Mouse (Mus musculus): ENCODE measurements at regions not wholly inside any gene's neighbourhood (a gene's known extent, or its start where the extent isn't known, plus 50 kb on each side); places are given as distances from the start of the nearest gene placed in this dataset.

DNA sequence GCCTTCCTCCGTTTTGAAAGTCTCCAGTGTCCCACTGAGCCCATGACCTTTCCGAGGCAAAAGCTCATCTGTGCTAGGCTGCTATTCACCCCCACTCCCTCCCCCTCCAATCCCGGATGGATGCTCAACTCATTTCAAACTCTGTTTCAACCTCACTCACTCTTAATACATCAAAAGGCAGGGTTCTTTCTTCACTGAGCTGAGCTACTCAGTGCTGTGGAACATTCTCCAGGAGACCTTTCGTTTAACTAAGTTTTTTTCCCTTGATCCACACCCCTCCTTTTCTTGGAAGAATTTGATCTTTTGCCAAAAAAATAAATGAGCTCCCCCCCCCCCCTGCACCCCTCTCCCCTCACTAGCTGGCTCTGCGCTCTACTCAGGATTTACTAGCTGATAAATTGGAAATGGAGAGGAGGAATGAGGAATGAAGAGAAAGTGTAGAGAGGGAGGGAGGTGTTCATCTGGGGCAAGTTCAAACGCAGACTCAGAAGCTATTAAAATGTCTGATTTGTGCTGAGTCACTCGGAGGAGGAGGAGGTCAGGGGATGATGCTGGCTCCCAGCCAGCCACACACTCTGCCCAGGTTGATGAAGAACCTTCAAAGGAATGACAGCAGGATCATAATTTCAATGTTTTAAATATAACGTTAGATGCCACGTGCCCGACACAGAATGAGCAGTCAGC, 491.5 kb upstream of the Tnp1 start:
- intact Hi-C loops (cut with DNase I; ENCODE audit: low total_unique reads), result no loop called here
- no peak for DNase-seq

DNA sequence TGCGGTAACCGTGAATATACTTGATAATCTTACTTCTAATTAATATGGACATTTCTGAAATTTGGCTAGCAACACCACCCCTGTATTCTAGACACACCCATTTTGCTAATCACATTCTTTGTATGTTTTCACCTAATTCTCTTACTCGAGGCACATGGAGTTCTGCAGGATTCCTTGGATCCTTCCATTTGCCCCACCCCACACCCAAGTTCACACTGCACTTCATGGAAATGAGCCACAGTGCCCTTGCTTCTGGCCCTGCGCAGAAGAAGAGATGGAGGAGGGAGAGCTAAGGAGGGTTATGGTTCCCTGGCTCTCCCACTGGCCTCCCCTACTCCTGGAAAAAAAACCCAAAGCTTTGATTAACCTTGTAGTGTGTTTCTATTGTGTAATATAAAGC, 487.9 kb upstream of the Tnp1 start:
- no peak for DNase-seq
- intact Hi-C loops (cut with DNase I; ENCODE audit: low total_unique reads), result no loop called here

DNA sequence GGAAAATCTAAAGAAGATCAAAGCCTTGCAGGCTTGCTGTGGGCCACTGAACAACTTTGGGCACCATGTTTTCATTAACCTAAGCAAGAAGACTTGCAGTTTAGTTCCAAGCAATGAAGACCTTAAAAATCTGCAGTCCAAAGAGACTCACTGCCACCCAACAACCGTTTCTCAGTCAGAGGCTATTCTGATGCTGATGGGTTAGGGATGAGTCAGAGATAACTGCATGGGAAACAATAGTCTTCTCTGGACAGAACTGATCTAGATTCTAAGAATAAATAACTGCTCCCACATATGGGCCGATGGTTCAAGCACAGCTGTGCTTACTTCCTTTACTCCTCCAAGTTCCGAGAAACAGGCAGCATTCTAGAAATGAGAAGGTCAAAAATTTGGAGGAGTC, 485.0 kb upstream of the Tnp1 start:
- intact Hi-C loops (cut with DNase I; ENCODE audit: low total_unique reads), result no loop called here
- no peak for DNase-seq

DNA sequence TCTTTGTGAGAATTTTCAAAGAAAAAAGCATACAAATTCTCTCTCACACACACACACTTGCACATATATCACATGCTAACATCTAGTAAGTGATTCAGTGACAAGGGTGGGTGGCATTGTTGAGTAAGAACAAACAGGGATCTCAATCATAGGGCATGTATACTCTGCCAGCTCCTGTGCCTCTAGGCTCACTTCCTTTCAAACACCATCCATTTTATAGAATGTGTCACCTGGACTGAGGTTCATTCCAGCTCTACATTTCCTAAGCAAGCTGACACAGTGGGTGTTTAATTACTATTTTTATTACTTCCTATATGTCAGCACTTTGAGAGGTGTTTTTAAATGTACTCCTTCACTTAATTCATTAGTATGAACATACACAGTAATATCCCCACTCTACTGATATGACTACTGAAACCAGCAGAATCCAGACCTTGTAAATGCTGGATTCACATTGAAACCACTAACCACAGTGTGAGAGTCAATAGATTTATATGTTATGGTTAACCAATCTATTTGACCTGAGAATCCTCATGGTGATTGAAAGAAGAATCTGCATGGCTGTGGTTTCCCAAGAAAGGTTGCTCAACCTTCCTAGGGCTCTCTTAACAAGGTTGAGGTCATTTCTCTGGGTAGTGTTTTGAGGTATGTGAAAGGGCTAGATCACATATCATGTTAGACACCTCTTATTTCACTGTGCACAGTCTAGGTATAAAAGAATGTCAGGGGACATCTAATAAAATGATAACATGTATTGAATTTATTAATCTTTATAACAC, 480.5 kb upstream of the Tnp1 start:
- intact Hi-C loops (cut with DNase I; ENCODE audit: low total_unique reads), result no loop called here

DNA sequence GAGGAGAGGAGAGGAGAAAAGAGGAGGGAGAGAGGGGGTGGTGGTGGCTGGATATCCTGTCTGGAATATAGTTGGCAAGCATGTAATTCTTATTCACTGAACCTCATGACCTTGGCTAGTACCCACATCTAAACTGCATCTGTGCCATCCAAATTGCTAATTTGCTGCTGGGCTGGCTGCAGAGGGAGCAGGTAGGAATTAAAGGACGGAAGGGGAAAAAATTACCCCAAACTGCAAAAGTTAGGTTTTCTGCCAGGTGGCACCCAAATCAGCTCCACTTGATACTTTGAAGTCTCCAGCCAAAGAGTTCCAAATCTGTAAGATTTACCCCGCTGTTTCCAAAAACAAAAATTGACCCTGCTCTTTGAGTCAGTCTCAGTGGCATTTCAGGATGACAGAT, 466.2 kb upstream of the Tnp1 start:
- intact Hi-C loops (cut with DNase I; ENCODE audit: low total_unique reads), result no loop called here
- DNase-seq, result no peak

More for the DNA sequence above, 480.5 kb upstream of the Tnp1 start:
- DNase-seq, result no peak

DNA sequence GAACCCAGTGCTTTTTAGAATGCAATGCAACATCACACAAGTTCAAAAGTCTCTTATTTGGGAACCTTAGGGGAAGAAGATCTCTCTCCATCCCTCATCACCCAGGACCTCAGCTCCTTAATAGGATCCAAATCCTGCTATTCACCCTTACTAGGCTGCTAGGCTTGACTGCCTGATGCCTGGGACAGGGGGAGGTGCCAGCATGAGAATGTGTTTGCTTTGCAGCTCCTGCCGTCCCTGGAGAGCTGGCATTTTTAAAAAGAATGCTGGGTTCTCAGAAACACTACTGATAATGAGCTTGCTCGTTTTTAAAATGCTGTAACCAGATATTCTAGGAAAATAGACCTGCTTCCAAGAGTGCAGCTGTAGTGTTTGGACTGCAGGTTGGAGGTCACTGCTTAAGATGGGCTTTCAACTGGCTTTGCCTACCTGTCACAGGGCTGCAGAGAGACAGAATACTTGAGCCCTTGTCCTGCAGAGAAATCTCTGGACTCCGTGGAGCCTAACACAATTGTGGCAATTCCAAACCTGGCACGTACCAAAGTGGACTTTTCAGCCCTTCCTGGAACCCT, 463.7 kb upstream of the Tnp1 start:
- intact Hi-C loops (cut with DNase I; ENCODE audit: low total_unique reads), result no loop called here
- no peak for DNase-seq

DNA sequence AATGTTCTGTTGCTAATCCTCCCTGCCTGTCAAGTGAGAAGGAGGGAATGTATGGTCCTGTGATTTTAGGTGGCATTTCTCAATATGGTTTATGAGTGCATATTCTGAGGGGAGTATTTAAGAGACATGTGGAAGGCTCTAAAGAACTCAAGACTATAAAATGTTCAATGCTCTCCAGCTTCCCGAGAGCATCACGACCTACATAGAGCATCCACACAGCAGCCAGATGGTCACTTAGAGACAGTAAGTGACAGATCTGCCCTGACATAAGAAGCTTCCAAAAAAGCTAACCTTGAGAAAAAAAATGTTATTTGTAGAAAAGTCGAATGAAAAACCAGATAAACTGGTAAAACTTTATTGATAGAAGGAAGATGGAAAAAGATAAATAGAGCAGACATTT, 444.9 kb upstream of the Tnp1 start:
- intact Hi-C loops (cut with DNase I; ENCODE audit: low total_unique reads), result no loop called here
- DNase-seq, result no peak

DNA sequence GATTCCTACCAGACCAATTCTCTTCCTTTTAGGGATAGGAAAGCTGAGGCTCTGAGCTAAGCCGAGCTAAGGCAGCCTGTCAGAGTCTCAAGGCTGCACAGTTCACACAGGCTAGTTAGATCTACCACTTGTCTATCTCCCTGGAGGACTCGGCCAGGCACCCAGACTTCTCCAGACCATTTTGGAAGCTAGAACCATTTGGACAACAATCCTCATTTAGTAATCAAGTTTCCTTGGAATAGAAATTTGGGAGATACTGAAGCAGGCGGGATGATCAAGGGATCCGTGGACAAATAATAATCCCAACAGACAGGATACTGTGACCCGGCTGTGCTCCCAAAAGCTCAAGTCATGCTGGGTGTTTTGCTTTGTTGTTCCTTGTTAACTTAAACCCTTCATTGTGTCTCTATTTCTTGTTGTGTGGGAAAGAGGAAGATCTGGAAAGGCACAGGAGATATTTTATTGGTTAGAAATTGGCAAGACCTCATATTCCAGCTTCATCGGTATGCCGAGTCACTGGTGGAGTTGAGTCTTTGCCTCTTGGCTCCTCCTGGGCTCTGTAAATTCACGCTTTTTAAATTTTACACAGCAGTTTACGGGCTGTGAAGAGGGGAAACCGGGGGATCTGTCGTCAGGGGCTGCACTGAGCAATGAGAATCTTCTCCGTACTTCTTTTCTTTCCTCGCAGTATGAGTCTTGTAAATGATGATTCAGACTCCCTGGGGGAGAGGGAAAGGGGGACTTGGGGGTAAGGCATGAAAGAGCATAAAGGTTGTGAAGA, 444.2 kb upstream of the Tnp1 start:
- intact Hi-C loops (cut with DNase I; ENCODE audit: low total_unique reads), result no loop called here
- no peak for DNase-seq

DNA sequence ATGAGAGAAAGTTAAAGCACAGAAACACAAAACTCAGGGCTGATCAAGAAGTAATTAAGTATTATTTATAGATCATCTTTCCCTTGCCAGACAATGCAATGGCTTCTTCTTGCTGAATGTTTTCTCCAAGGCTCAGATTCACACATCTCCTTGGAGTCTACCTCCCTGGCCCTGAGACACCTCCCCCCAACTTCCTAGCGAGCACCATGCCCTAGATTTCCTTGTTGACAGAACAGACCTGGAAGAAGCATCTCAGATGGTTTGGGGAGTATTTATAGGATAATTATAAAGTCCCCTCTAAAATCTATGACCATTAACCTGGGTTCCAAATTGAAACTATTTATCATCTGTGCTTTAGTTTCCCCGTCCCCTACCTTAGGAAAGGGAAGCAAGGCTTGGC, 441.6 kb upstream of the Tnp1 start:
- intact Hi-C loops (cut with DNase I; ENCODE audit: low total_unique reads), result no loop called here

DNA sequence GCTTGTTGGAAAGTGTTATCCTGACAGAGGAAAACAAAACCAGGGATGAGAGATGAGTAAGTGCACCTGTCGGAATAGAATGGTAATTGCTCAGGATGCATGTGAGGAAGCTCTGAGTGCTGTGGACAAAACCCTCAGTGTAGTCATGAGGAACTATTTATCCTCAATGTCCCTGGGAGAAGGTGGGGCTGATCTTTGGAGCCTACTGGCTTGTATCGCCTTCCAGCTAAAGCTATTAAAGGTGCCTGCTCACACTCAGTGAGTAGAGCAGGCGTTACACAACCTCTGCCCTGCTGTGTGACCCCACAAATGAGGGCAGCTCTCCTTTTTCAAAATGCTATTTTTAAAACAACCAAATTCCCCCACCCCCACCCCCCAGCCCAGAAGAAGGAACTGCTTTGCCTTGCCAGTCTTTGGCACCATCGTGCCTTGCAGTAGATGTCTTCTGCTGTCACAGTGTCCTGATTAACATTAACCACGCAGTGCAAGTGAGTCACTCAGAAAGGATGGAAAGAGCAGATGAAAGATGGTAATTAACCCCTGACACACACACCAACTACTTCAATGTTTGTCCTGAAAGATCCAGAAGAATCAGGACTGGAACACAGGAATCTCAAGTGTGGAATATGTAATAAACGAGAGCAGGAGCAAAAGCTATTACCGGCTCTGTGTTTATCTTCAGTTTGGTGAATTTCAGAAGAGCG, 440.8 kb upstream of the Tnp1 start:
- DNase-seq, result no peak
- intact Hi-C loops (cut with DNase I; ENCODE audit: low total_unique reads), result no loop called here

More for the DNA sequence above, 441.6 kb upstream of the Tnp1 start:
- no peak for DNase-seq

DNA sequence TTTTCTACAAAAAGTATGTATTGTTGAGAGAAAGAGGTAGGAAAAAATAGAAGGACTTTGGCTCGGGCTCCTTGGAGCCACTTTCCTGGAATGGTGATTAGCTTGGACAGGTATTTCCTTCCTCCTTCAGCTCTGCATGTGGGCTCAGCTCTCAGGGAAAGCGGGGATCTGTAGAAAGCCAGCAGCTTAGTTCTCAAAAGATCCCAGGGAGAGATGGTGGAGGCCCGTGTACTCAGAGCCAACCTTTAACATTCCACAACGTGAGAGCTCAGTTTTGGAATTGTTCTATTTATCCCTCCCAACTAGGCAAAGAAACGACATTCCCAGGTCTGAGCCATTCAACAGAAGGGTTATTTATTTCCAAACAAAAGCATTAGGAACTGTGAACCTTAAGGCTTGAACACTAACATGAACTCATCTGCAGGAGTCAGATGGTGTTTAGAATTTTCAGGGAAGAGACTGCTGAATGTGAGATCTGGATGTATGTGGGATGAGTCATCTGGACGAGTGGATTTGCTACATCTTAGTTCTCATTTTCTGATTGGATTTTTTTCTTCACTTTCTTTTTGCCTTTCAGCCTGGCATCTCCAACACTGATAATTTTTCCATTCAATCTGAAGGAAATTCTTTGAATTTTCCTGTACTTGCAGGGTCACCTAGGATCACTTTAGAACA, 428.6 kb upstream of the Tnp1 start:
- intact Hi-C loops (cut with DNase I; ENCODE audit: low total_unique reads), result no loop called here
- DNase-seq, result no peak

DNA sequence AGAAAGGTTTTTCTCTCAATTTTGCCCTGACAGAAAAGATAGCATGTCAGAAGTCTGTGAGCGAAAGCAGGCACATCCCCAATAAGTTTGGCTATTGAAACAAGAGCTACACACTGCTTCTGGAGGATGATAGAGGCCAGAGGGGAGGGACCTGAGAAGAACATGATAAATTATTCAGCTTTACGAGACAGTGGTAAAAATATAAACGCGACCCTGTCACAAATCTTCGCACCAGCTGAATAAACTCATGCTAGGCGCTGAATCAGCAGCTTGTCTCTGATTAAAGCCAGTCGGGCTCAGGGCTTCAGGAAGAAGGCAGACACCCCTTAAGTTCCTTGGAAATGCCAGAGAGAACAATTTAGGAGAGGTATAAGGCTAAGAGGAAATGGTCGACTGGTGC, 422.7 kb upstream of the Tnp1 start:
- no peak for DNase-seq
- intact Hi-C loops (cut with DNase I; ENCODE audit: low total_unique reads), result no loop called here

DNA sequence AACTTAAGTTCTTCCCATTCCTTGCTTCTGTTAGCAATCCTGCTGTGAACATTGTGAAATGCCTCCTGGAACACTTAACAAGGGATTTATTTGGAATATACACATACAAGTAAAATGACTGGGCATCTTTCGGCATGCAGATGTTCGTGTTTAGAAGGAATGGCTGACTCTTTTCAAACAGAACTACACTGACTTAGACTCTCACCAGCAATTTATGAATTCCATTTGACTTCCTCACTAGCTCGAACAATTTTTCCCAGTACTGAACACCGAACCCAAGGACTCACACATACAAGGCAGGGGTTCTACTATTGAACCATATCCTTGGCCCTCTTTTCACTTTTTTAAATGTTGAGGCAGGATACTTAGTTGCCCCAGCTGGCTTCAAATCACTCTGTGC, 412.4 kb upstream of the Tnp1 start:
- intact Hi-C loops (cut with DNase I; ENCODE audit: low total_unique reads), result no loop called here
- DNase-seq, result no peak

DNA sequence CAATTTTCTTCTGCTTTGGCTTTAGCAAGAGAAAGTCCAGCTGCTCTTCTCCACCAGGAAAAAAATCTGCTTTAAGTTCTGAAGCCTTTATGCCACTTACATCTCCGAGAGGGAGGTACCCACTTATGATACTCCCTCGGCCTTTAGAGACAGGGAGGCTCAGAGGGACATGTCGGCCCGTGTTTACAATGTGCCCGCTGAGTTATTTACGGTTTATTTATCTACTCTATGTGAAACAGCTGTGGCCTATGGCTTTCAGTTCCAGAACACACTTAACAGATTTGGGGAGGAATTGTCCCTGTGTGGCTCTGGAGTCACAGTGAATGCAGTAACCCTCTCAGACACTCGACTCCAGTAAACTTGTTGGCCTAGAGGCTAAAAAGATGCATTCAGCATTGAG, 409.3 kb upstream of the Tnp1 start:
- no peak for DNase-seq
- intact Hi-C loops (cut with DNase I; ENCODE audit: low total_unique reads), result no loop called here

DNA sequence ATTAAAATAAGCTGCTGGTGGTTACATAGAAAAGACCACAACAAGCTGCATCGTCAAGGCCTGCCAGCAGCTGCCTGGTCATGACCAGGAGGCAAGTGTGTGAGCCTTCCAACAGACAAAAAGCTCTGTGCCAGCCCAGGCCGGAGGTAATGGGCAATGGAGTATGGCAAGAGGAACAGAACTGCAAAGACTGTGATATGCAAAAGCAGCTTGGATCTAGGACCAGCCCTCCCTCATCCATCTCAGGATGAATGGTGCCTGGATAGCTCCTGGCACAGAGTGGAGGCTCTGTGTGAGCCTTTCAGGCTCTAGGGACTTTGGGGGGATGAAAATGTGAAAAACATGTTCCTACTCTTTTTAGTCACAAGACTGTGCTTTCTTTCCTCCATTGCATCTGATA, 402.5 kb upstream of the Tnp1 start:
- intact Hi-C loops (cut with DNase I; ENCODE audit: low total_unique reads), result no loop called here
- DNase-seq, result no peak

DNA sequence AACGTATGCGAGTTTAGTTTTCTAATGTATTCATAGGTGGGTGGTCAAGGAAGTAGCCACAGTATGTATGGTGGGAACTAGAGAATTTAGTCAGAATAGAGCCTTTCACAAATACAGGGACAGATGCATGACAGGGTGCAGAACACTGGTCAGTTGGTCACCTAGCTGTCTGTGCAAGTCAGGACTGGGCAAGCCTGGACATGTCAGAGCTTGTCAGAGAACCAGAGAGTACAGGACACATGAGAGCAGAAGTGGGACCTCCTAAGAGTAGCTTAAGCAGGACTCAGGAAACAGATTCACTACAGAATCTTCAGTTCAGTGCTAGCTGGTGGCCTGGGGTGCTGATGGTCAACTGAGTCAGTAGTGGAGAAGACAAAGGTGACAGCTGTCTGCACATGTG, 395.7 kb upstream of the Tnp1 start:
- intact Hi-C loops (cut with DNase I; ENCODE audit: low total_unique reads), result no loop called here
- DNase-seq, result no peak

DNA sequence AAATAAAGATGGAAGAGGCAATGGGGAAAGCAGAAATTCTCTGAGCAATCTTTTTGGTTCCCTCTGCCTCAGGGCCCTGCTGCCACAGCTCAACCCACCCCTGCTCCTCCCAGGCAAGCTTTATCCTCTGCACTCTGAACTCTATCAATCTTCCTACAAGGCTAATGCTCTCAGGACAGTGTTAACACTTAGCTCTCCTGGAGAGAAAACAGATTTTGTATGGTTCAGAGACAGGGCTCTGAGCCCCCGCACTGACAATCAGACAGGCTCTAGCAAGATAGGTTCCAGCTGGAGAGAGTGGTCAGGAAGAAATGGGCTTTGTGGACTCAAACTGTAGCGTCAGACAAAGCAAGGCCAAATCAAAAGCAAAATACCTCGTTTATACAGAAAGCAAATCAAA, 383.5 kb upstream of the Tnp1 start:
- no peak for DNase-seq
- intact Hi-C loops (cut with DNase I; ENCODE audit: low total_unique reads), result no loop called here

DNA sequence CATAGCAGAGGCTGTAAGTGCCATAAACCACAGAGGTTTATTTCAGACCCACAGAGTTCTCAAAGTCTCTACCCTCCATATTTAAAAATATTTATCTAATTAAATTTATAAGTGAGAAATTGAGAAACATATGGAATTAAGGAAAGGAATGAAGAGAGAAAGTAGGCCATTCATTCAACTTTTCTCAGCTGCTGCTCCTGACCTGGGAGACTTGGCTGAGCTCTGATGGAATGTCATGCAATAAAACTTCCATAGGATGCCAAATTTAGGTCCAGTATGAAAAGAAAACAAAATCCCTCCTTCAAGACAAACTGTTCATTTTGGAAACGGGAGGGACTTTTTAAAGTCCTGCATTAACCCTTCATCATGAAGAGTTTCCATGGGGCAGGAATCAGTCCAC, 379.3 kb upstream of the Tnp1 start:
- intact Hi-C loops (cut with DNase I; ENCODE audit: low total_unique reads), result no loop called here
- DNase-seq, result no peak

DNA sequence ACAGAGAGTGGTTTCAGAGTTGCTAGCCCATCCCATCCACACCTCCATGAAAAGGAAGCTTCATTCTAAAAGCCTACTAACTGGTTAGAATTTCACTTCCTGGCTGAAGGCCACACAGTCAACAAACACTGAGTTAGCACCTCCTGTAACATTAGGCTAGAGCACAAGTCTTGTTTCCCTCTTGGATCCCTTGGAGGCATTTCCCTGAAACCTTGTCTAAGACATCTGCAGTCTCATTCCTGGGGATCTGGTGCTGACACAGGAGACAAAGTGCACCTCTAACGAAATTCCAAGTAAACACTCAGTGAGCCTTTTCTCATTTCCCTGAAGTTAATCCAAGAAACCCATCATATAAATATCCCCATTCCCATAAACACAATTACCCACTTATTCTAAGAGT, 378.8 kb upstream of the Tnp1 start:
- no peak for DNase-seq
- intact Hi-C loops (cut with DNase I; ENCODE audit: low total_unique reads), result no loop called here
